Mouse (Mus musculus) kidney, embryonic 14.5 days (tissue): ENCODE results near the gene Utrn. TPM values are rescaled to one million over a fixed set of nuclear protein-coding genes. Genes with fewer than 3 reads are reported as not detected.

Experiments used
- ATAC-seq: fragments of 200-750 bp; cut with Nextera tagmentation; 2 replicates; pipeline ENCODE4 v1.8.0; 2017; ENCODE audit warnings: moderate number of reproducible peaks, mild to moderate bottlenecking, moderate TSS enrichment, moderate library complexity; ENCODE audit not compliant: low FRiP score, low TSS enrichment
- H3K27ac ChIP-seq: fragments of 300-500 bp; sonication (generic); 2 replicates; pipeline ENCODE4 v1.5.1; 2014; ENCODE audit warnings: low read depth, mild to moderate bottlenecking, low read length, moderate library complexity, mixed read lengths
- H3K27me3 ChIP-seq: fragments of 300-500 bp; sonication (generic); 2 replicates; pipeline ENCODE4 v1.6.1; 2014; ENCODE audit warnings: mild to moderate bottlenecking, low read length; ENCODE audit not compliant: control insufficient read depth, insufficient read depth
- H3K36me3 ChIP-seq: fragments of 300-500 bp; sonication (generic); 2 replicates; pipeline ENCODE4 v1.6.1; 2014; ENCODE audit warnings: low read length, mixed read lengths; ENCODE audit not compliant: control insufficient read depth, insufficient read depth
- H3K4me1 ChIP-seq: fragments of 300-500 bp; sonication (generic); 2 replicates; pipeline ENCODE4 v1.6.1; 2014; ENCODE audit warnings: low read length, mixed read lengths; ENCODE audit not compliant: control insufficient read depth, insufficient read depth
- H3K4me2 ChIP-seq: fragments of 300-500 bp; sonication (generic); replicated peaks from 2 replicates; pipeline ENCODE4 v1.6.1; 2014; ENCODE audit warnings: low read depth, mild to moderate bottlenecking, low read length
- H3K4me3 ChIP-seq: fragments of 300-500 bp; sonication (generic); 2 replicates; pipeline ENCODE4 v1.5.1; 2014; ENCODE audit warnings: mild to moderate bottlenecking, low read length
- H3K9ac ChIP-seq: fragments of 300-500 bp; sonication (generic); 2 replicates; pipeline ENCODE4 v1.6.1; 2014; ENCODE audit warnings: low read depth, mild to moderate bottlenecking, low read length, moderate library complexity
- H3K9me3 ChIP-seq: fragments of 300-500 bp; sonication (generic); 2 replicates; pipeline ENCODE4 v1.6.1; 2016; ENCODE audit warnings: low read length; ENCODE audit not compliant: control insufficient read depth
- WGBS: fragments of 180-500 bp; shearing (Covaris S2); extraction: QIAGEN DNeasy Blood & Tissue Kit; methylation state at CpG from one replicate; pipeline ENCODE4 v1.1.7; 2014; 5-methylcytosine and 5-hydroxymethylcytosine counted together
- polyA plus RNA-seq: library from polyadenylated mRNA; unstranded; fragments of >200 nt; fragmentation: Nextera tagmentation; extraction: Ambion mirVana; gene quantifications from 2 replicates; pipeline ENCODE4 v1.2.1, GENCODE M21; 2014

Gene Utrn
- polyA plus RNA-seq, 1 experiment from 2014 or later = 91.4 TPM

GRCm38 (mm10) chr10:12788529-12788928 is 80.6 kb downstream of the Utrn start:
- no peak overlapping the region for H3K4me2 ChIP-seq
- H3K4me1 ChIP-seq = peaks cover 14% of the 10 kb centered on the region
- WGBS = 63% methylated on average over 1 of the region's 1 CpGs
- H3K27me3 ChIP-seq = no peaks in the 10 kb centered on the region
- no peaks in the 10 kb centered on the region for H3K9me3 ChIP-seq
- no peaks in the 10 kb centered on the region for H3K36me3 ChIP-seq
- no peak for ATAC-seq
- no peak overlapping the region for H3K27ac ChIP-seq
- no peak overlapping the region for H3K9ac ChIP-seq
- no peak overlapping the region for H3K4me3 ChIP-seq

GRCm38 (mm10) chr10:12787965-12788364 is 81.2 kb downstream of the Utrn start:
- Histone ChIP-seq H3K4me2 (no peak overlapping the region), H3K4me3 (no peak overlapping the region), H3K36me3 (no peaks in the 10 kb centered on the region), H3K27me3 (no peaks in the 10 kb centered on the region), H3K27ac (no peak overlapping the region), H3K4me1 (peaks cover 14% of the 10 kb centered on the region), H3K9me3 (no peaks in the 10 kb centered on the region), H3K9ac (no peak overlapping the region)
- ATAC-seq = no peak
- WGBS = 64% methylated on average over 6 of the region's 6 CpGs

GRCm38 (mm10) chr10:12785299-12785698 is 83.9 kb downstream of the Utrn start:
- H3K36me3 ChIP-seq = no peaks in the 10 kb centered on the region
- ATAC-seq = no peak
- no peaks in the 10 kb centered on the region for H3K27me3 ChIP-seq
- H3K27ac ChIP-seq = no peak overlapping the region
- no peak overlapping the region for H3K4me3 ChIP-seq
- H3K9me3 ChIP-seq = no peaks in the 10 kb centered on the region
- 92% methylated on average over 5 of the region's 5 CpGs for WGBS
- no peak overlapping the region for H3K9ac ChIP-seq
- no peaks in the 10 kb centered on the region; the same call in 1 of the 2 replicates for H3K4me1 ChIP-seq
- H3K4me2 ChIP-seq = no peak overlapping the region

GRCm38 (mm10) chr10:12781381-12781907 is 87.7 kb downstream of the Utrn start:
- Histone ChIP-seq H3K4me2 (no peak overlapping the region), H3K4me3 (no peak overlapping the region), H3K27me3 (no peaks in the 10 kb centered on the region), H3K36me3 (no peaks in the 10 kb centered on the region), H3K9me3 (peaks cover 7% of the 10 kb centered on the region; the same call in 1 of the 2 replicates), H3K4me1 (no peaks in the 10 kb centered on the region), H3K9ac (no peak overlapping the region), H3K27ac (no peak overlapping the region)
- ATAC-seq = no peak
- 59% methylated on average over 4 of the region's 4 CpGs for WGBS

- no peaks in the 10 kb centered on the region for H3K4me1 ChIP-seq
- no peaks in the 10 kb centered on the region for H3K36me3 ChIP-seq
- H3K9ac ChIP-seq = no peak overlapping the region
- H3K4me2 ChIP-seq = no peak overlapping the region
- no peak for ATAC-seq
- WGBS = 45% methylated on average over 6 of the region's 6 CpGs
- peaks cover 5% of the 10 kb centered on the region; the same call in 1 of the 2 replicates for H3K9me3 ChIP-seq
- no peak overlapping the region for H3K4me3 ChIP-seq
- no peak overlapping the region for H3K27ac ChIP-seq
- no peaks in the 10 kb centered on the region for H3K27me3 ChIP-seq
These were observed 96.0 kb downstream of the Utrn start for GRCm38 (mm10) chr10:12773178-12773577.

GRCm38 (mm10) chr10:12771511-12771910 is 97.7 kb downstream of the Utrn start:
- Histone ChIP-seq H3K4me1 (no peaks in the 10 kb centered on the region), H3K36me3 (no peaks in the 10 kb centered on the region), H3K27ac (no peak overlapping the region), H3K4me3 (no peak overlapping the region), H3K4me2 (no peak overlapping the region), H3K9ac (no peak overlapping the region), H3K9me3 (no peaks in the 10 kb centered on the region; the same call in 1 of the 2 replicates), H3K27me3 (no peaks in the 10 kb centered on the region)
- 90% methylated on average over 2 of the region's 2 CpGs for WGBS
- ATAC-seq = no peak

DNA sequence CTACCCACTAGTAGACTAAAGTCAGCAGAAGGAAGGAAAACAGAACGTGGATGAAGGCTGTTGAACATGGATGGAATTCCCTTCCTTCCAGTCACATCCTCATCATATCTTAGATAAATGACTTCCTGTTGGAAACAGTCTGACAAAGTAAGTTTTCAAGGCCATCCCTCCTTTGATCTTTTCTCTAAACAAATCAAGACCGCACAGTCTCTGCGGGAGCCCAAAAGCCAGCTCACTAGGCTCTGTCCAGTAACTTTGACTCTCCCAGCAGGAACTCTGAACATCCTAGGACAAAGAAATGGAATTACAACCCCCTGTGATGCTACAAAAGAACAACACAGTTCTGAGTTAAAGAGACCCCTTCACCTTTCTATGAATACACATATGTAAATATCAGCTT is 106.5 kb downstream of the Utrn start:
- peaks cover 8% of the 10 kb centered on the region; the same call in 1 of the 2 replicates for H3K4me1 ChIP-seq
- no peak for ATAC-seq
- no peak overlapping the region for H3K4me2 ChIP-seq
- H3K36me3 ChIP-seq = no peaks in the 10 kb centered on the region
- no peaks in the 10 kb centered on the region for H3K9me3 ChIP-seq
- H3K4me3 ChIP-seq = no peak overlapping the region
- no peak overlapping the region for H3K27ac ChIP-seq
- H3K27me3 ChIP-seq = no peaks in the 10 kb centered on the region
- no peak overlapping the region for H3K9ac ChIP-seq
- 66% methylated on average over 3 of the region's 3 CpGs for WGBS

DNA sequence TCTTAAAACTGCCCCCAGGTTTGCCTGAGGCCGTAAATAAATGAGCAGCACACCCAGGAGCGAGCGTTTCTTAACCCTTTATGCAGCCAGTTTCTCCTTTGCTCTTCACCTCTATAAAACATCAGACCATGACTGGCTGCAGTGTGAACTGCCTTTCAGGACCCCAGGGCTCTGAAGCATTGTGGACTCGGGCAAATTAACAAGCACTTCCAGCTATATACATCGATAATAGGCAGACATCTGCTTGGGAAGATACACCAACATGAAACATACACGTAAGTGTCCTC is 110.5 kb downstream of the Utrn start:
- no peak overlapping the region for H3K27ac ChIP-seq
- no peak overlapping the region for H3K9ac ChIP-seq
- no peak for ATAC-seq
- no peaks in the 10 kb centered on the region for H3K27me3 ChIP-seq
- no peak overlapping the region for H3K4me3 ChIP-seq
- H3K36me3 ChIP-seq = no peaks in the 10 kb centered on the region
- no peak overlapping the region for H3K4me2 ChIP-seq
- no peaks in the 10 kb centered on the region for H3K9me3 ChIP-seq
- 20% methylated on average over 6 of the region's 6 CpGs for WGBS
- H3K4me1 ChIP-seq = peaks cover 8% of the 10 kb centered on the region; the same call in 1 of the 2 replicates

DNA sequence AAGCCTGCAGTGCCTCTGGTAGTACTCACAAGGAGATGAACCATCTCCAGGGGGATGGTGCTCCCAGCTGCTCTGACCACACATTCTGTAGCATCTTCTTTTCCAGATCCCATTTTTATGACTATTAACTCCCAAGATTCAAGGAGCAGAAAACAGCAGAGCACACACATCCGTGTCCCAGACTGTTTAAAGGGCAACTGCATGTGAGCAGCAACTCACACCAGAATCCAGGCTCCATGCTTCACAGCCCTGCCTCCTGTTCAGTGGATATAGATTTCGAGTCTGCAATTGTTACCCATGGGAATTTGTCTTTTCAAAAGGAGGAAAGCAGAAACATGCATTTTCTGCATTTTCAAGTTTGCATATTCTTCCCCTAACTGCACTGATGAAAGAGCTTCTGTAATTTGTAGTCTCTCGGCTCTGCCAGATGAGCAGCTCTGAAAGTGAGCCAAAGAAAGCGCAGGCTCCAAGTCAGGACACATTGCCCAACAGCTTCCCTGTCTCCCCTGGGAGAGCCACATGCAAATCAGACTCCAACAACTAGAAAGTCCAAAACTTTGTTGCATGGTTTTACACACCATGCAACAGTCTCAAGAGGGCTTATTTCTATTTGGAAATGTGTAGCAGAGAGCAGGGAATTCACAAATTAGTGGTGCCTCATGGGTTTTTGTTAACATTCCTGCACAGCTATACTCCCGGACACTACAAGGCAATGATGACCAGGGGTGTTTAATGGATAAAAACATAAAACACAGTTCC is 111.0 kb downstream of the Utrn start:
- Histone ChIP-seq H3K27ac (no peak overlapping the region), H3K9ac (no peak overlapping the region), H3K4me1 (peaks cover 8% of the 10 kb centered on the region; the same call in 1 of the 2 replicates), H3K36me3 (no peaks in the 10 kb centered on the region), H3K9me3 (no peaks in the 10 kb centered on the region), H3K4me3 (no peak overlapping the region), H3K4me2 (no peak overlapping the region), H3K27me3 (no peaks in the 10 kb centered on the region)
- WGBS = 30% methylated on average over 5 of the region's 5 CpGs
- ATAC-seq = no peak; the same call in 1 of the 2 replicates
